12 mouse cellular contexts compared by ENCODE assay signal in genomic region chr5:118482598-118482997, GRCm38 (mm10).
A peak's percentile ranks its signal among the peaks of the same experiment; 100 is the strongest.
DNase-seq lines count a peak whose midpoint lies in the region; ATAC-seq and TF ChIP-seq lines count a peak whose summit lies in the region.
"Had no signal": no experiment of that assay in that cellular context is flagged by ENCODE, and none has a peak within 500 bp of the region (broad histone marks: within the 10 kb centered on the region; RNA-seq: fewer than 3 reads in every experiment).

No protein-coding gene starts in this region.

- TF ChIP-seq CTCF in lung, embryonic 14.5 days (IDR thresholded peaks at IDR 0.05; ENCODE audit: low read depth) = no peak

- H3K36me3 ChIP-seq in lung, embryonic 14.5 days (ENCODE audit: insufficient read depth) = no peaks in the 10 kb centered on the region
- H3K36me3 ChIP-seq in liver, embryonic 11.5 days (ENCODE audit: control insufficient read depth, insufficient read depth, low read length) = no peaks in the 10 kb centered on the region
- H3K36me3 ChIP-seq in midbrain, embryonic 10.5 days = no peaks in the 10 kb centered on the region
- H3K36me3 ChIP-seq: lung, embryonic 15.5 days; midbrain, embryonic 15.5 days; stomach, embryonic 15.5 days had no signal

- peak overlapping the region; percentile 2; the same call in 1 of the 2 replicates for H3K4me2 ChIP-seq in lung, embryonic 14.5 days
- H3K4me2 ChIP-seq in liver, embryonic 11.5 days = peak overlapping the region; percentile 72
- H3K4me2 ChIP-seq: midbrain, embryonic 15.5 days had no signal

- ATAC-seq in lung, embryonic 14.5 days (ENCODE audit: insufficient read depth) = no peak
- ATAC-seq in liver, embryonic 11.5 days (replicated peaks; ENCODE audit: low FRiP score) = no peak
- ATAC-seq: forebrain, embryonic 14.5 days; intestine, embryonic 16.5 days; midbrain, embryonic 15.5 days had no signal

- H3K27ac ChIP-seq in lung, embryonic 14.5 days (ENCODE audit: low read depth) = no peak overlapping the region
- peak overlapping the region; percentile 89 for H3K27ac ChIP-seq in liver, embryonic 11.5 days (ENCODE audit: low read depth, low read length)
- H3K27ac ChIP-seq in midbrain, embryonic 10.5 days (replicated peaks) = no peak overlapping the region
- H3K27ac ChIP-seq: lung, embryonic 15.5 days; midbrain, embryonic 15.5 days had no signal

- WGBS in lung, embryonic 14.5 days = 35% methylated on average over 7 of the region's 7 CpGs
- 26% methylated on average over 7 of the region's 7 CpGs for WGBS in liver, embryonic 11.5 days
- WGBS in midbrain, embryonic 10.5 days = 49% methylated on average over 7 of the region's 7 CpGs

- no peak for DNase-seq in lung, embryonic 14.5 days
- no peak for DNase-seq in lung, postnatal 10 days
- DNase-seq in MEL-GATA-1-ER (ENCODE audit: extremely low read depth, low read depth) = peak; percentile 37
- no peak for DNase-seq in liver, embryonic 11.5 days (ENCODE audit: low spot score)
- peak; percentile 66 for DNase-seq in thymus, postnatal 14 days
- no peak for DNase-seq in yolk sac, embryonic 10.5 days (ENCODE audit: low spot score)
- no peak for DNase-seq in midbrain, embryonic 10.5 days (ENCODE audit: low spot score)

- no peak overlapping the region for H3K4me3 ChIP-seq in lung, embryonic 14.5 days (ENCODE audit: low read depth, low read length)
- peak overlapping the region; percentile 34; the same call in 1 of the 2 replicates for H3K4me3 ChIP-seq in liver, embryonic 11.5 days (ENCODE audit: low read depth, low read length)
- H3K4me3 ChIP-seq in midbrain, embryonic 10.5 days = no peak overlapping the region
- H3K4me3 ChIP-seq: lung, embryonic 15.5 days; midbrain, embryonic 15.5 days; stomach, embryonic 15.5 days had no signal

- H3K9me3 ChIP-seq in lung, embryonic 14.5 days (ENCODE audit: low read depth, low read length) = no peaks in the 10 kb centered on the region
- H3K9me3 ChIP-seq in liver, embryonic 11.5 days (ENCODE audit: control insufficient read depth, low read length) = no peaks in the 10 kb centered on the region
- H3K9me3 ChIP-seq in midbrain, embryonic 10.5 days (replicated peaks) = no peaks in the 10 kb centered on the region
- H3K9me3 ChIP-seq: lung, embryonic 15.5 days; midbrain, embryonic 15.5 days; stomach, embryonic 15.5 days had no signal

- H3K27me3 ChIP-seq in lung, embryonic 14.5 days (ENCODE audit: insufficient read depth, low read length) = no peaks in the 10 kb centered on the region
- no peaks in the 10 kb centered on the region for H3K27me3 ChIP-seq in liver, embryonic 11.5 days (replicated peaks; ENCODE audit: control insufficient read depth, insufficient read depth, low read length)
- H3K27me3 ChIP-seq in midbrain, embryonic 10.5 days (ENCODE audit: low read depth, poor library complexity, severe bottlenecking) = no peaks in the 10 kb centered on the region
- H3K27me3 ChIP-seq: lung, embryonic 15.5 days; midbrain, embryonic 15.5 days; stomach, embryonic 15.5 days had no signal

- peaks cover 3% of the 10 kb centered on the region for H3K4me1 ChIP-seq in lung, embryonic 14.5 days (ENCODE audit: insufficient read depth)
- H3K4me1 ChIP-seq in liver, embryonic 11.5 days (replicated peaks; ENCODE audit: control insufficient read depth, insufficient read depth, low read length) = peaks cover 69% of the 10 kb centered on the region
- H3K4me1 ChIP-seq in midbrain, embryonic 10.5 days = peaks cover 26% of the 10 kb centered on the region

- H3K9ac ChIP-seq in lung, embryonic 14.5 days = no peak overlapping the region
- H3K9ac ChIP-seq in liver, embryonic 11.5 days (ENCODE audit: low read depth, low read length) = peak overlapping the region; percentile 66
- H3K9ac ChIP-seq: lung, embryonic 15.5 days; midbrain, embryonic 15.5 days; stomach, embryonic 15.5 days had no signal

Comparison
In these comparisons a context has a peak if more than half of its experiments do, and no peak if none do; other contexts are left out.
1. DNase-seq: peak in MEL-GATA-1-ER (single experiment) and thymus, postnatal 14 days (single experiment); none in lung, embryonic 14.5 days (single experiment), lung, postnatal 10 days (single experiment), liver, embryonic 11.5 days (single experiment), yolk sac, embryonic 10.5 days (single experiment) and midbrain, embryonic 10.5 days (single experiment).